Mouse (Mus musculus): ENCODE measurements around the gene Myh6. TPM values are rescaled to one million over a fixed set of nuclear protein-coding genes. Genes with fewer than 3 reads are reported as not detected.

Gene Myh6
- total RNA-seq, 2 experiments from 2014 or later, result not detected

GRCm38 (mm10) chr14:54939434-54940175, 27.1 kb downstream of the Myh6 start:
- peak; percentile 66 for ATAC-seq (replicated peaks; ENCODE audit: low FRiP score, low TSS enrichment, poor library complexity, severe bottlenecking)

DNA sequence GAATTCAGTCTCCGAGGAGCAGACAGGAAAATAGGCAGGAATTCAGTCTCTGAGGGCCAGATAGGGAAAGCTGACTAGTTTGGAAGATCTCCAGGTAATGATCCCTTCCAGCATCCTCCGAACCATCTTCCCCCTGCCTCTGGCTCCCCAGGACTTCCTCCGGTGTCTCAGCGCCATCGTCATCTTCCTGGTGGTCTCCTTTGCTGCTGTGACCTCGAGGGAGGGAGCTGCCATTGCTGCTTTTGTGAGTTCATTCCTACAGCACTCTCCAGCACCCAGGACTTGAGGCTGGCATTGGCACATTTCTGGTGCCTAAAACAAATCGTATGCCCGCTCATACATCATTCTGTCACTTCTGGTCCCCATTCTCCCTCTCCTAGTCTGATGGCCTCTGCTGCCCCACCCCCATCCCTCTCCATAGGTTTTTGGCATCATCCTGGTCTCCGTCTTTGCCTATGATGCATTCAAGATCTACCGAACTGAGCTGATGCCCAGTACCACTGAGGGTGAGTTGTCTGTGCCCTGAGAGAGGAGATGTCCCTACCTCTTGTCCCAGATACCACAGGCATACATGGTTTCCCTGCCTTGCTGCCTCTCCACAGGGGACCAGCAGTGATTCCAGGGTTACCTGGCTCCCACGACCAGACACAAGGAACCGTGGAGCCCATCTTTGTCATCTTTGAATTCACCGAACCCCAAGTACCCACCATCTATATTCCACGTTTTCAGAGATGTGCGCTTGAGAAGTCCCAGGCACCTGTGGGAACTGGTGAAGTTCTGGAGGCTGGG, 28.1 kb downstream of the Myh6 start:
- no peak for ATAC-seq (replicated peaks; ENCODE audit: low FRiP score, low TSS enrichment, poor library complexity, severe bottlenecking)

GRCm38 (mm10) chr14:54937361-54938182, 29.2 kb downstream of the Myh6 start:
- no peak for ATAC-seq (replicated peaks; ENCODE audit: low FRiP score, low TSS enrichment, poor library complexity, severe bottlenecking)

DNA sequence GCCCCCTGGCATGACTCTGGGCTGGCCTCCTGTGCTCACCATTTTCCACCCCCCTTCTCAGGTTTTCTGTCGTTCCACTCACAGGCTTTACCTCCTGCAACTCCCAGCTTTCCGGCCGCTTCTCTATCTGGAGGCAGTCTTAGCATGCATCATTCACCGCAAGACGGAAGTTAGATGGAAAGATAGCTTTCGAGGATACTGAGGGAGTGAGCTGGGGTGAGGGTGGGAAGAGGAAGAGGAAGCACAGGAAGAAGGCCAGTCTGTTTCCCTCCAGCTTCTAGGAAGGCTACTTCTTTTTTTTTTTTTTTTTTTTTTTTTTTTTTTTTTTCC, 29.9 kb downstream of the Myh6 start:
- no peak for ATAC-seq (replicated peaks; ENCODE audit: low FRiP score, low TSS enrichment, poor library complexity, severe bottlenecking)

GRCm38 (mm10) chr14:54935904-54936830, 30.6 kb downstream of the Myh6 start, which contains the start of gene Cmtm5:
Gene Cmtm5 (plus strand): TSS chr14:54936261.
- no peak for ATAC-seq (replicated peaks; ENCODE audit: low FRiP score, low TSS enrichment, poor library complexity, severe bottlenecking)

GRCm38 (mm10) chr14:54932645-54933150, 34.0 kb downstream of the Myh6 start, which contains the start of gene Il25:
Gene Il25 (plus strand): TSS chr14:54932695.
- ATAC-seq (replicated peaks; ENCODE audit: low FRiP score, low TSS enrichment, poor library complexity, severe bottlenecking), result no peak

- no peak for ATAC-seq (replicated peaks; ENCODE audit: low FRiP score, low TSS enrichment, poor library complexity, severe bottlenecking)
Measured at GRCm38 (mm10) chr14:54930431-54930830, 36.3 kb downstream of the Myh6 start.

GRCm38 (mm10) chr14:54929801-54930200, 36.9 kb downstream of the Myh6 start:
- ATAC-seq (replicated peaks; ENCODE audit: low FRiP score, low TSS enrichment, poor library complexity, severe bottlenecking), result no peak

GRCm38 (mm10) chr14:54927296-54927695, 39.4 kb downstream of the Myh6 start:
- ATAC-seq (replicated peaks; ENCODE audit: low FRiP score, low TSS enrichment, poor library complexity, severe bottlenecking), result no peak

DNA sequence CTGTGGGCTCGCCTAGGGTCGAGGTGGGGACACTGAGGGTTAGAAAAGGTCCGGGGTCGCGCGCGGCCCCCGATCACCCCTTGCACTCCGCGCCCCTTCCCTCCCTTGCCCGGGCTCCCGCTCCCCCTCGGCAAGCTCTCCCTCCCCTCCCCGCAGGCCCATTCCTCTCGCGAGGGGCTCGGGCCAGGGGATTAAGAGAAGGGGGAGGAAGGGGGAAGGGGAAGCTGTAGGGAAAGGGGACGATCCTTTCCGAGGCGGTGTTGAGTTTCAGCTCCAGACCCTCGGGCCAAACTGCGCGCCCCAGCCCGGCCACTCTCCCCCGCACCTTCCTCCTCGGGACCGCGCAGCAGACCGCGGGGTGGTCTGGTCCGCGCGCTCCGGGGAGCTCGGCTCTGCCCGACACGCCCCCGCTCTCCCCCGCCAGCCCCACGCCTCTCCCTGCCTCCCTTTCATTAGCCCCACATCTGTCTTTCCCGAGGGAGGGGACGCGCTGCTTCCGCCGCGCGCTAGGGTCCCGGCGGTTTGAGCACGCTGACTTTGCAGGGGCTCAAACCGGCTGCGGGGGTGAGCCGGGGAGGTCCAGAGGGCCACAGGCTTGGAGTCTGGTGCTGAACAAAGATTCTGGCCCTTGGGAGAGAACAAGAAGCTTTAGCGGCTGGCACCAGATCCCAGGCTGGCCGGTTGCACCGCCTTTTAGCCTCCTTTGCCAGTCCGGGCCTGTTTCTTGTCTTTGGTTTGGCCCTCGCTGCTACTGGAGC, 40.1 kb downstream of the Myh6 start:
- ATAC-seq (replicated peaks; ENCODE audit: low FRiP score, low TSS enrichment, poor library complexity, severe bottlenecking), result no peak

DNA sequence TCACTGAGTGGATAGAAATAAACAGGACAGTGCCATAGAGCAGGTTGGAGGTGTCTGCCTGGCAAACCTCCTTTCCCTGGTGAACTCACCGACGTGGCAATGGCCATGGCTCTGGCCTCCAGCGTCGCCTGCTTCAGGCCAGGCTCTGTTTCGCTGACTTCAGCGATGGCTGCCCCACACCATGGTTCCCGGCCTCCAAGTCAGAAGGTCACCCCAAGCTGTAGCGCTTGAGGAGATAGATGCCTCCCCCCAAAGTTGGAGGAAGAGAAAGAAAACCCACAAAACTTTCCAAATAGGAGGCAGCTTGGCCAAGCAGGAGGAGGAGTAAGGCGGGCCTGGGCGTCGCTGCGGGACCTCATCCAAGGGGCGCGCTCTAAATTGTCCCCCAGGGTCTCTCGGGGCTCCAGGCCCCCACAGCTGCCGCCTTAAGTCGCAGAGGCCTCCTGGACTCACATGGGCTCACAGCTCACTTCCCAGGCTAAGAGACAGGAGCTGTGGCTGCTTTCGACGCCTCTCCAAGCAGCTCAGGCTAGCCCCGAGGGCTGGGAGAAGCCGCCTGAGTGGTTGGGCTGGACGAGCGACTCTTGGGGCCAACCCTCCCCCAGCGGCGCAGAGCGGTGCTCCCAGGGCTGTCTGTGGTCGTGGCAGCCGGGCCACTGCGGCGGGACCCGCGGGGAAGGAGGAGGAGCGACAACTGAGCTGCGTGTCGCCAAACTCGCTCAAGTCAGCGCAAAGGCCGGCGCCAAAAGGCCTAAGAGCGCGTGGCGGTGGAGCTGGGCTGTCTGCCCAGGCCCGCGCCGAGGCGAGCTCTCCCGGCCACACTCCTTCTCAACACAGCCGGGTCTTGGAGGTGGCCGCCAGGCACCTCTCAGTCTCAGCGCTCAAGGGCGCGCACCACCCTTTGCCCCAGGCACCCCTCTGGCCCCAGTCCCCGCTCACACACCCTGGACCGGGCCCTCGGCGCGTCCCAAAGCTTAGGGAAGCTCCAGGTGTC, 41.1 kb downstream of the Myh6 start, which contains the start of gene Efs:
Efs (minus strand) TSS at position 778 of the 994 bp plus-strand sequence.
- ATAC-seq (replicated peaks; ENCODE audit: low FRiP score, low TSS enrichment, poor library complexity, severe bottlenecking), result no peak

DNA sequence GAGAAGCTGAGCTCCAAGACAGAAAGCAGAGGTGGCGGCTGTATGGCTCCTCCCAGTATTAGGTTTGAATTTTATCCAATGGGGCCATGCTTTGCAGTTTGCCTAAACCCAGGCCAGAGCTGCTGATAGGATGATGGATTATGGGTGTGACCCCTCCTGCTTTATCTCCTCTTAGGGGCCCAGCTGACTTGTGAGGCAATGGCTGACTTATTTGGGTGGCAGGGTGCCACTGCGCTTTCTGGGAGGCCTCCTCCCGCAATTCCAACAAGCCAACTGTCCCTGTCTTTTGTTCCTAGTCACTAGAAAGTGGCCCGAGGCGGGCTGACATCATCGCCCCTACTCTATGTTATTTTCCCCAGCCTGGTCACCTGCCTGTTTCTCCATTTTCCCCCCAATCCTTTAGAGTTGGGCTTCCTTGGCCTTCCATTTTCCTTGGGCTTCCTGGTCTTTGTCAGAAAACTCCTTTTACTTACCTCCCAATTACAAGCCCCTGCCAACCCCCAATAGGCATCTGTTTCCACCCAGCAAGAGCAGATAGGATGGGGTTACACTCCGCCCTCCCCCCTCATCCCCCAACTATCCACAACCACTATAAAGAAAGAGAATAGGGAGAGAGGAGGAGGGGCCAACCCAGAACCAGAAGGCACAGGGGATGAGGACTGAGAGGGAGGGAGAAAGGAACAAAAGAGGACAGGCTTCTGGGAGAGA, 41.9 kb downstream of the Myh6 start:
- ATAC-seq (replicated peaks; ENCODE audit: low FRiP score, low TSS enrichment, poor library complexity, severe bottlenecking), result peak; percentile 54

GRCm38 (mm10) chr14:54920076-54920685, 46.5 kb downstream of the Myh6 start:
- ATAC-seq (replicated peaks; ENCODE audit: low FRiP score, low TSS enrichment, poor library complexity, severe bottlenecking), result no peak

- ATAC-seq (replicated peaks; ENCODE audit: low FRiP score, low TSS enrichment, poor library complexity, severe bottlenecking), result no peak
Measured at GRCm38 (mm10) chr14:54913343-54913742, 53.4 kb downstream of the Myh6 start.

GRCm38 (mm10) chr14:54912886-54913285, 53.8 kb downstream of the Myh6 start, which contains the start of gene Slc22a17:
Gene Slc22a17 (minus strand): TSS chr14:54913132.
- ATAC-seq (replicated peaks; ENCODE audit: low FRiP score, low TSS enrichment, poor library complexity, severe bottlenecking), result no peak

All from megakaryocyte-erythroid progenitor cell, adult 5-6 weeks (primary cell).